Mouse (Mus musculus): ENCODE measurements around the gene Zfyve27. TPM values are rescaled to one million over a fixed set of nuclear protein-coding genes. Genes with fewer than 3 reads are reported as not detected.

Gene Zfyve27
- polyA plus RNA-seq, 1 experiment from 2014 or later, result 15.2 TPM

- peaks cover 6% of the 10 kb centered on the region; the same call in 1 of the 2 replicates for H3K36me3 ChIP-seq (ENCODE audit: control insufficient read depth, insufficient read depth, low read length)
- whole genome bisulfite sequencing, result 62% methylated on average over 6 of the region's 6 CpGs
These were observed 18.9 kb downstream of the Zfyve27 start for GRCm38 (mm10) chr19:42182673-42183072.

GRCm38 (mm10) chr19:42189735-42190134 is 26.0 kb downstream of the Zfyve27 start:
- H3K27me3 ChIP-seq (replicated peaks; ENCODE audit: control insufficient read depth, insufficient read depth, low read length), result no peaks in the 10 kb centered on the region
- H3K4me3 ChIP-seq (ENCODE audit: low read depth, low read length), result no peak overlapping the region
- no peak for DNase-seq (ENCODE audit: low spot score)
- H3K27ac ChIP-seq (ENCODE audit: low read depth, low read length), result no peak overlapping the region
- H3K4me2 ChIP-seq, result no peak overlapping the region
- no peaks in the 10 kb centered on the region for H3K4me1 ChIP-seq (replicated peaks; ENCODE audit: control insufficient read depth, insufficient read depth, low read length)
- no peaks in the 10 kb centered on the region for H3K9me3 ChIP-seq (ENCODE audit: control insufficient read depth, low read length)
- peaks cover 13% of the 10 kb centered on the region for H3K36me3 ChIP-seq (ENCODE audit: control insufficient read depth, insufficient read depth, low read length)
- WGBS, result 77% methylated on average over 4 of the region's 4 CpGs
- no peak for ATAC-seq (replicated peaks; ENCODE audit: low FRiP score)
- H3K9ac ChIP-seq (ENCODE audit: low read depth, low read length), result no peak overlapping the region

More at GRCm38 (mm10) chr19:42182673-42183072, 18.9 kb downstream of the Zfyve27 start:
- Histone ChIP-seq H3K4me1 (replicated peaks; ENCODE audit: control insufficient read depth, insufficient read depth, low read length) (peaks cover 3% of the 10 kb centered on the region), H3K4me3 (ENCODE audit: low read depth, low read length) (no peak overlapping the region), H3K27ac (ENCODE audit: low read depth, low read length) (no peak overlapping the region), H3K9me3 (ENCODE audit: control insufficient read depth, low read length) (no peaks in the 10 kb centered on the region), H3K4me2 (no peak overlapping the region), H3K27me3 (replicated peaks; ENCODE audit: control insufficient read depth, insufficient read depth, low read length) (no peaks in the 10 kb centered on the region), H3K9ac (ENCODE audit: low read depth, low read length) (no peak overlapping the region)
- ATAC-seq (replicated peaks; ENCODE audit: low FRiP score), result peak; percentile 39; the same call in 1 of the 2 replicates
- DNase-seq (ENCODE audit: low spot score), result no peak

- ATAC-seq (replicated peaks; ENCODE audit: low FRiP score) (peak; percentile 61; the same call in 1 of the 2 replicates), DNase-seq (ENCODE audit: low spot score) (peak; percentile 61)
- Histone ChIP-seq H3K27me3 (replicated peaks; ENCODE audit: control insufficient read depth, insufficient read depth, low read length) (no peaks in the 10 kb centered on the region), H3K4me3 (ENCODE audit: low read depth, low read length) (no peak overlapping the region), H3K36me3 (ENCODE audit: control insufficient read depth, insufficient read depth, low read length) (peaks cover 13% of the 10 kb centered on the region), H3K27ac (ENCODE audit: low read depth, low read length) (no peak overlapping the region), H3K4me2 (no peak overlapping the region), H3K9me3 (ENCODE audit: control insufficient read depth, low read length) (no peaks in the 10 kb centered on the region), H3K4me1 (replicated peaks; ENCODE audit: control insufficient read depth, insufficient read depth, low read length) (no peaks in the 10 kb centered on the region), H3K9ac (ENCODE audit: low read depth, low read length) (no peak overlapping the region)
- WGBS, result 36% methylated on average over 5 of the region's 5 CpGs
These were observed 26.7 kb downstream of the Zfyve27 start for GRCm38 (mm10) chr19:42190494-42190893.

- DNase-seq (ENCODE audit: low spot score) (no peak), ATAC-seq (replicated peaks; ENCODE audit: low FRiP score) (no peak)
- H3K4me1 ChIP-seq (replicated peaks; ENCODE audit: control insufficient read depth, insufficient read depth, low read length), result no peaks in the 10 kb centered on the region
- no peak overlapping the region for H3K9ac ChIP-seq (ENCODE audit: low read depth, low read length)
- peaks cover 13% of the 10 kb centered on the region for H3K36me3 ChIP-seq (ENCODE audit: control insufficient read depth, insufficient read depth, low read length)
- H3K4me2 ChIP-seq, result no peak overlapping the region
- peaks cover 7% of the 10 kb centered on the region for H3K27me3 ChIP-seq (replicated peaks; ENCODE audit: control insufficient read depth, insufficient read depth, low read length)
- H3K9me3 ChIP-seq (ENCODE audit: control insufficient read depth, low read length), result no peaks in the 10 kb centered on the region
- WGBS, result 74% methylated on average over 2 of the region's 2 CpGs
- no peak overlapping the region for H3K4me3 ChIP-seq (ENCODE audit: low read depth, low read length)
- no peak overlapping the region for H3K27ac ChIP-seq (ENCODE audit: low read depth, low read length)
These were observed 29.6 kb downstream of the Zfyve27 start for GRCm38 (mm10) chr19:42193311-42193710.

GRCm38 (mm10) chr19:42196378-42196777 is 32.6 kb downstream of the Zfyve27 start:
- no peak for ATAC-seq (replicated peaks; ENCODE audit: low FRiP score)
- 81% methylated on average over 4 of the region's 4 CpGs for WGBS

GRCm38 (mm10) chr19:42197066-42197465 is 33.3 kb downstream of the Zfyve27 start:
- Histone ChIP-seq H3K9ac (ENCODE audit: low read depth, low read length) (no peak overlapping the region), H3K4me2 (no peak overlapping the region), H3K4me3 (ENCODE audit: low read depth, low read length) (no peak overlapping the region), H3K27me3 (replicated peaks; ENCODE audit: control insufficient read depth, insufficient read depth, low read length) (peaks cover 45% of the 10 kb centered on the region), H3K9me3 (ENCODE audit: control insufficient read depth, low read length) (no peaks in the 10 kb centered on the region), H3K4me1 (replicated peaks; ENCODE audit: control insufficient read depth, insufficient read depth, low read length) (0 out of 2 replicates have a peak, but pooled peaks cover 4% of the 10 kb centered on the region), H3K36me3 (ENCODE audit: control insufficient read depth, insufficient read depth, low read length) (no peaks in the 10 kb centered on the region; the same call in 1 of the 2 replicates), H3K27ac (ENCODE audit: low read depth, low read length) (no peak overlapping the region)
- no peak for DNase-seq (ENCODE audit: low spot score)
- ATAC-seq (replicated peaks; ENCODE audit: low FRiP score), result no peak
- WGBS, result 71% methylated on average over 4 of the region's 4 CpGs

More at GRCm38 (mm10) chr19:42196378-42196777, 32.6 kb downstream of the Zfyve27 start:
- no peak overlapping the region for H3K9ac ChIP-seq (ENCODE audit: low read depth, low read length)
- peaks cover 5% of the 10 kb centered on the region for H3K36me3 ChIP-seq (ENCODE audit: control insufficient read depth, insufficient read depth, low read length)
- no peak overlapping the region for H3K27ac ChIP-seq (ENCODE audit: low read depth, low read length)
- H3K27me3 ChIP-seq (replicated peaks; ENCODE audit: control insufficient read depth, insufficient read depth, low read length), result peaks cover 38% of the 10 kb centered on the region
- no peak overlapping the region for H3K4me2 ChIP-seq
- H3K4me1 ChIP-seq (replicated peaks; ENCODE audit: control insufficient read depth, insufficient read depth, low read length), result no peaks in the 10 kb centered on the region
- no peak overlapping the region for H3K4me3 ChIP-seq (ENCODE audit: low read depth, low read length)
- no peak for DNase-seq (ENCODE audit: low spot score)
- no peaks in the 10 kb centered on the region for H3K9me3 ChIP-seq (ENCODE audit: control insufficient read depth, low read length)

GRCm38 (mm10) chr19:42198026-42198425 is 34.3 kb downstream of the Zfyve27 start:
- Histone ChIP-seq H3K4me3 (ENCODE audit: low read depth, low read length) (no peak overlapping the region), H3K27me3 (replicated peaks; ENCODE audit: control insufficient read depth, insufficient read depth, low read length) (peaks cover 54% of the 10 kb centered on the region), H3K4me2 (no peak overlapping the region), H3K9ac (ENCODE audit: low read depth, low read length) (no peak overlapping the region), H3K36me3 (ENCODE audit: control insufficient read depth, insufficient read depth, low read length) (no peaks in the 10 kb centered on the region), H3K4me1 (replicated peaks; ENCODE audit: control insufficient read depth, insufficient read depth, low read length) (0 out of 2 replicates have a peak, but pooled peaks cover 4% of the 10 kb centered on the region), H3K27ac (ENCODE audit: low read depth, low read length) (no peak overlapping the region), H3K9me3 (ENCODE audit: control insufficient read depth, low read length) (no peaks in the 10 kb centered on the region)
- ATAC-seq (replicated peaks; ENCODE audit: low FRiP score) (no peak), DNase-seq (ENCODE audit: low spot score) (no peak)
- WGBS, result 52% methylated on average over 11 of the region's 11 CpGs

GRCm38 (mm10) chr19:42201696-42202381 is 38.1 kb downstream of the Zfyve27 start, which contains the start of gene Sfrp5:
Sfrp5 (minus strand) TSS chr19:42202252.
- Histone ChIP-seq H3K4me2 (peak within 1 kb of the TSS; percentile 56), H3K9ac (ENCODE audit: low read depth, low read length) (no peak within 1 kb of the TSS), H3K27ac (ENCODE audit: low read depth, low read length) (no peak within 1 kb of the TSS), H3K9me3 (ENCODE audit: control insufficient read depth, low read length) (no peaks in the 10 kb centered on the region), H3K36me3 (ENCODE audit: control insufficient read depth, insufficient read depth, low read length) (no peaks in the 10 kb centered on the region), H3K27me3 (replicated peaks; ENCODE audit: control insufficient read depth, insufficient read depth, low read length) (peaks cover 68% of the 10 kb centered on the region), H3K4me1 (replicated peaks; ENCODE audit: control insufficient read depth, insufficient read depth, low read length) (0 out of 2 replicates have a peak, but pooled peaks cover 4% of the 10 kb centered on the region), H3K4me3 (ENCODE audit: low read depth, low read length) (peak within 1 kb of the TSS; percentile 30)
- no peak for ATAC-seq (replicated peaks; ENCODE audit: low FRiP score)
- 1% methylated on average over 60 of the region's 60 CpGs for WGBS
- peak; percentile 51 for DNase-seq (ENCODE audit: low spot score)

GRCm38 (mm10) chr19:42202467-42202866 is 38.7 kb downstream of the Zfyve27 start:
- H3K36me3 ChIP-seq (ENCODE audit: control insufficient read depth, insufficient read depth, low read length), result no peaks in the 10 kb centered on the region
- no peak overlapping the region for H3K9ac ChIP-seq (ENCODE audit: low read depth, low read length)
- DNase-seq (ENCODE audit: low spot score), result no peak
- H3K27ac ChIP-seq (ENCODE audit: low read depth, low read length), result no peak overlapping the region
- H3K27me3 ChIP-seq (replicated peaks; ENCODE audit: control insufficient read depth, insufficient read depth, low read length), result peaks cover 66% of the 10 kb centered on the region
- H3K4me1 ChIP-seq (replicated peaks; ENCODE audit: control insufficient read depth, insufficient read depth, low read length), result 0 out of 2 replicates have a peak, but pooled peaks cover 4% of the 10 kb centered on the region
- peak overlapping the region; percentile 56; the same call in 1 of the 2 replicates for H3K4me2 ChIP-seq
- no peak for ATAC-seq (replicated peaks; ENCODE audit: low FRiP score)
- H3K9me3 ChIP-seq (ENCODE audit: control insufficient read depth, low read length), result no peaks in the 10 kb centered on the region
- WGBS, result 31% methylated on average over 8 of the region's 8 CpGs
- H3K4me3 ChIP-seq (ENCODE audit: low read depth, low read length), result no peak overlapping the region

Data from liver, embryonic 11.5 days (tissue).